Mouse (Mus musculus) kidney, adult 2 months (tissue): Measurements from ENCODE around the gene Spsb4. TPM values are rescaled to one million over a fixed set of nuclear protein-coding genes. Genes with fewer than 3 reads are reported as not detected.

Experiments
- DNase-seq: peaks from one replicate; pipeline ENCODE4 v3.0.0; 2021
- H3K27ac ChIP-seq: fragments of 200-500 bp; 2 replicates; pipeline ENCODE4 v1.5.1; 2012; ENCODE audit warnings: low read depth, low read length, control low read depth, inconsistent platforms; ENCODE audit not compliant: insufficient read depth
- H3K27me3 ChIP-seq: fragments of 200-500 bp; replicated peaks from 2 replicates; pipeline ENCODE4 v1.6.1; 2012; ENCODE audit warnings: mild to moderate bottlenecking, moderate library complexity, low read length, inconsistent platforms; ENCODE audit not compliant: control insufficient read depth, insufficient read depth
- H3K36me3 ChIP-seq: fragments of 200-500 bp; 2 replicates; pipeline ENCODE4 v1.6.1; 2012; ENCODE audit warnings: mild to moderate bottlenecking, moderate library complexity, low read length, inconsistent platforms; ENCODE audit not compliant: control insufficient read depth, insufficient read depth
- H3K4me1 ChIP-seq: fragments of 200-500 bp; 2 replicates; pipeline ENCODE4 v1.6.1; 2011; ENCODE audit warnings: low read length; ENCODE audit not compliant: control insufficient read depth, insufficient read depth
- H3K4me3 ChIP-seq: fragments of 200-500 bp; 2 replicates; pipeline ENCODE4 v1.5.1; 2011; ENCODE audit warnings: mild to moderate bottlenecking, low read depth, low read length, control low read depth; ENCODE audit not compliant: insufficient read depth
- CTCF ChIP-seq: fragments of 200-500 bp; conservative IDR thresholded peaks from 2 replicates; pipeline ENCODE4 v1.5.1; 2011; ENCODE audit warnings: low read depth, mild to moderate bottlenecking, control low read depth, low read length, moderate library complexity, mixed read lengths; ENCODE audit not compliant: insufficient read depth, insufficient read length
- POLR2A ChIP-seq: fragments of 200-500 bp; IDR thresholded peaks from one replicate; pipeline ENCODE4 v1.6.1; 2011; ENCODE audit warnings: low read depth, low read length, control low read depth
- WGBS: fragments of 180-500 bp; shearing (Covaris S2); methylation state at CpG from one replicate; pipeline ENCODE4 v1.1.7; 2018; 5-methylcytosine and 5-hydroxymethylcytosine counted together
- polyA plus RNA-seq: library from polyadenylated mRNA; depleted of rRNA; stranded (reverse); fragments of >200 nt; gene quantifications from 2 replicates; pipeline ENCODE4 v1.2.3, GENCODE M21; 2012

Spsb4 gene
- polyA plus RNA-seq, 1 experiment = 62.5 TPM

DNA sequence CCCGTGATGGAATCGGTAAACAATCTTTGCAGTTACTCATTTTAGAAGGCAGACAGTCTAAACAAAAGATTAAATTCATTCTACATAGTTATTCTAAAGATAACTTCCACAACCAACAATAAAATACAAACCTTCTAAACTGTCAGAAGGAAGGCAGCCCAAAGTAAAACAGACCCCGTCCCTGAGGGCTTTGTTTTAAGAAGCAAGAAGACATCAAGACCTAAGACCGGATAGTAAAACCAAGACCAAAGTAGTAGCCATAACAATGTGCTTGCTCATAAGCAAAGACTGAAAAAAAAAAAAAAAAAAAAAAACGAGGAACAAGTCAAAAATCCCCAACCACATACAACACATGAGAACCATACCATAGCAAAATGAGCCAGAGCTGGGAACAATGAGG is 15.5 kb downstream of the Spsb4 start:
- H3K27ac ChIP-seq = no peak overlapping the region
- H3K27me3 ChIP-seq = no peaks in the 10 kb centered on the region
- no peaks in the 10 kb centered on the region for H3K4me1 ChIP-seq
- TF ChIP-seq CTCF (no peak), POLR2A (no peak)
- H3K36me3 ChIP-seq = no peaks in the 10 kb centered on the region
- no peak overlapping the region for H3K4me3 ChIP-seq
- 61% methylated on average over 5 of the region's 5 CpGs for WGBS
- no peak for DNase-seq

DNA sequence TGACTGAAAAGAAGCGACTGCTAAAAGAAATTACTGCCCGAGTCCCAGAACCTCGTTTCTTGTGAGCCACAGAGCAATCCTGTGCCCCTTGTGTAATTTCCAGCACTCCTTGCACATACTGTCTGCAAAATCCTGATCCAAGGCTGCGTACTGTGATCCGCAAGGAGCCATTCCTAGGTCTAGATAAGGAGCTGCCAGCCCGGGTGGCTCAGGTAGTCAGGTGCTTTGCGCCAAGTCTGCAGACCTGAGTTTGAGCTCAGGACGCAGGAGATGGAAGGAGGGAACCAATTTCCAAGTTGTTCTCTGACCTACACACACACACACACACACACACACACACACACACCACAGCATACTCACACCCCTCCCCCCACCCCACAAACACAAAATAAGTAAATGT is 16.0 kb downstream of the Spsb4 start:
- Histone ChIP-seq H3K4me1 (no peaks in the 10 kb centered on the region), H3K4me3 (no peak overlapping the region), H3K27me3 (no peaks in the 10 kb centered on the region), H3K27ac (no peak overlapping the region), H3K36me3 (no peaks in the 10 kb centered on the region)
- DNase-seq = no peak
- no peak for TF ChIP-seq POLR2A
- no peak for TF ChIP-seq CTCF
- 86% methylated on average over 8 of the region's 8 CpGs for WGBS

DNA sequence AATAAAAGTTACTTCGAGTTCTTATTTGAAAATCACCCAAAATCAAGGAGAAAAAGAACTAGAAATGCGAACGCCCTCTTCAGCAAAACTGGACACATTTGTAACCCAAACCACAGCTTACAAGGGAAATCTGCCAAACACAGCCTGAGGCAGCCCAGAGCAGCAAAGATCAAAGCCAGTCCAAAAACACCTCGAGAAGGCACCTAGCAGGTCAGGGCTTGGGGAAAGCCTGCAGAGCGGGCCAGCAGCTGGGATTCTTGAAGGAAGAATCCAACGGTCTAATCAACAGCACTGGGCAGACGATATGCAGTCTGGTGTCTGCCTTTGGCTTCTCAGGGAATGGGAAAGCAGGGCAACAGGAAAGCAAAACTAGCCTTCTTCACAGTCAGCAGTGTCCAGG is 16.6 kb downstream of the Spsb4 start:
- TF ChIP-seq CTCF (no peak), POLR2A (no peak)
- 49% methylated on average over 7 of the region's 7 CpGs for WGBS
- no peak overlapping the region for H3K27ac ChIP-seq
- no peaks in the 10 kb centered on the region for H3K27me3 ChIP-seq
- H3K4me3 ChIP-seq = no peak overlapping the region
- no peak for DNase-seq
- H3K36me3 ChIP-seq = no peaks in the 10 kb centered on the region
- no peaks in the 10 kb centered on the region for H3K4me1 ChIP-seq

DNA sequence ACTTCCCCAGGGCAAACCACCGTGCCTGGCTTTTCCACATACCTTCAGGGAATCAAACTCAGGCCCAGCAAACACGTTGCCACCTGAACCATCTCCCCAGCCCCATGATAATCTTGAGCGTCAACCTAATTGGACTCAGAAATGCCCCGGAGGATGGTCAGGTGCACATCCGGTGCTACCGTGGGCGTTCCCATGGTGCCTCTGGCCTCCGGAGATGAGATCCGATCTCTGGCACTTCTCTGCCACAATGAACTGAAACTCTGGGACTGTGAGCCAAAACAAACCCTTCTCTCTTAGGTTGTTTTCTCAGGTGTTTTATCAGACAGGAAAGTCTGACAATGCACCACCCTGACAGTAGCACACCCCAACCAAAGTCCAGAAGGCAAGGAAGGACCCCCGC is 17.2 kb downstream of the Spsb4 start:
- H3K27ac ChIP-seq = no peak overlapping the region
- no peaks in the 10 kb centered on the region for H3K4me1 ChIP-seq
- no peaks in the 10 kb centered on the region for H3K27me3 ChIP-seq
- no peak for TF ChIP-seq POLR2A
- TF ChIP-seq CTCF = no peak
- no peaks in the 10 kb centered on the region for H3K36me3 ChIP-seq
- H3K4me3 ChIP-seq = no peak overlapping the region
- no peak for DNase-seq
- 82% methylated on average over 10 of the region's 10 CpGs for WGBS

DNA sequence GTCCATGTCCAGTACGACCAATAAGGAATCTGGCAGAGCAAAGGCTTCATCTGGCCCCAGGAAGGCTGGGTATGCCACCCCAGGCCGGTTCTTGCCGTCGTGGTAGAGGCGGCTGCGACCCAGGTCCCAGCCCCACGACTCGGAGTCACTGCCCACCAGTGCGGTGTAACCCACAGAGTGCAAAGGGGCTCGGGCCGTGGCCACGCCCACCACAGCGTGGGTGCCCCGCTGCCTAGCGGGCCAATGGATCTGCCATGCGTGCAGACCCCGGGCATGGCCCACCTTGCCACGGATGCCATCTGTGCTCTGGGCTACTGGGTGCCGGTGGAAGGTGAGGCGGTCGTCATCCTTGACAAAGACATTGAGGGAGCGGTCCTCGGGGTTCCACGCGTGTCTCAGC is 22.9 kb downstream of the Spsb4 start:
- DNase-seq = no peak
- WGBS = 94% methylated on average over 25 of the region's 25 CpGs
- no peaks in the 10 kb centered on the region for H3K36me3 ChIP-seq
- H3K27ac ChIP-seq = no peak overlapping the region
- no peak overlapping the region for H3K4me3 ChIP-seq
- TF ChIP-seq POLR2A (no peak), CTCF (no peak)
- no peaks in the 10 kb centered on the region for H3K27me3 ChIP-seq
- no peaks in the 10 kb centered on the region; the same call in 1 of the 2 replicates for H3K4me1 ChIP-seq

DNA sequence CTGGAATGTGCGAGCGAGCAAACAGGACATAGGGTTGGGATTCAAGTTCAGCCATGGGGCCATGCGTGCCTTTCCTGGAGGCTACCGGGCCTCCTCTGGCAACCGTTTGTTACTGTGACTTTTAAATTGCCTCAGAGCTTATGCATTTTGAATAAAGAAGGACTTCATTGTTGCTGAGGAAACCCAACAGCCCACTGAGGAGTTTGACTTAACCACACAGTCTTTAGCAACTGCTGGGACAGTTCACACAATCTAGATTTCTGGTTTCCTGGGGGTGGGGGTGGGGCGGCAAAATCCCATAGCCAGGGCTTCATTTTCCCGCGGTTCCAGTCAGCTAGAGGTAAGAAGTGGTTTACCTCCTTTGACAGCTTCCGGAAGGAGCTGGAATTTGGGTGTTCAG is 23.9 kb downstream of the Spsb4 start:
- WGBS = 79% methylated on average over 9 of the region's 9 CpGs
- Histone ChIP-seq H3K27ac (no peak overlapping the region), H3K36me3 (no peaks in the 10 kb centered on the region), H3K27me3 (no peaks in the 10 kb centered on the region), H3K4me3 (no peak overlapping the region), H3K4me1 (no peaks in the 10 kb centered on the region; the same call in 1 of the 2 replicates)
- TF ChIP-seq CTCF (no peak), POLR2A (no peak)
- no peak for DNase-seq

DNA sequence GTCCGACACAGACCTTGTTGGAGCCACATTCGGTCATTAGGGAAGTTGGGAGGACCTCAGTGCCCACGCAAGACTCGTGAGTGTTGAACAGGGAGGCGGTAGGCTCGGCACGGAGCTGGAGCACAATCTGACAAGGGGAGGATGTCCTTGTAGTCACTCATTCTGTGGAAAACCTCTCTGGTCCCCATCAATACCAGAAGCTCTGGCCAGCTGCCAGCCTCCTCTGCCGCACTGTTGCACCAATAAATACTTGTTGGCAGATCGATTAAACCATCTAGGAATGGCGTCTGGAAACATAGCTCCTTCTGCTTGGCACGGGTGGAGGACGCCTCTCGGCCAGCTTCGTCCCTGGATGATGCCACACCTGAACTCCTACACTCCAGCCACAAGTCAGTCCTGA is 27.5 kb downstream of the Spsb4 start:
- WGBS = 69% methylated on average over 14 of the region's 14 CpGs
- H3K4me3 ChIP-seq = no peak overlapping the region
- H3K4me1 ChIP-seq = peaks cover 10% of the 10 kb centered on the region; the same call in 1 of the 2 replicates
- TF ChIP-seq CTCF (no peak), POLR2A (no peak)
- H3K27me3 ChIP-seq = no peaks in the 10 kb centered on the region
- no peak overlapping the region for H3K27ac ChIP-seq
- no peak for DNase-seq
- no peaks in the 10 kb centered on the region for H3K36me3 ChIP-seq
